Mouse (Mus musculus) mouse embryonic stem cell (cell line): ENCODE measurements around the gene Atp6v1g2.

ENCODE experiments used
- in situ Hi-C, 2 experiments: fragments of 300-500 bp; cut with MboI; formaldehyde crosslinking; loops; 1 replicate in 1 of 2; 3 replicates in 1 of 2; pipeline ENCODE4 v1.14.3; 2019 to 2020; ENCODE audit warnings: low sequenced_read_pairs in 2 of 2, low pct_unique_long_range_greater_than_20kb in 1 of 2, mixed read lengths in 1 of 2; ENCODE audit not compliant: unreplicated experiment in 1 of 2

Gene Atp6v1g2

GRCm38 (mm10) chr17:35249451-35250197 is 16.2 kb downstream of the Atp6v1g2 start:
- in situ Hi-C loops: no loop called here

GRCm38 (mm10) chr17:35250348-35251120 is 17.1 kb downstream of the Atp6v1g2 start:
- in situ Hi-C loops: no loop called here

- in situ Hi-C loops: no loop called here
Measured at GRCm38 (mm10) chr17:35251162-35251719, 17.8 kb downstream of the Atp6v1g2 start.

- in situ Hi-C loops: no loop called here
Measured at GRCm38 (mm10) chr17:35251981-35252380, 18.5 kb downstream of the Atp6v1g2 start.

GRCm38 (mm10) chr17:35252619-35253292 is 19.3 kb downstream of the Atp6v1g2 start:
- in situ Hi-C loops: no loop called here

GRCm38 (mm10) chr17:35253293-35254093 is 20.0 kb downstream of the Atp6v1g2 start:
- in situ Hi-C loops: no loop called here

- in situ Hi-C loops: no loop called here
Measured at GRCm38 (mm10) chr17:35254241-35255098, 21.0 kb downstream of the Atp6v1g2 start.

- in situ Hi-C loops: no loop called here
Measured at GRCm38 (mm10) chr17:35255301-35255700, 21.8 kb downstream of the Atp6v1g2 start.

GRCm38 (mm10) chr17:35255704-35256103 is 22.2 kb downstream of the Atp6v1g2 start:
- in situ Hi-C loops: no loop called here

- in situ Hi-C loops: no loop called here
Measured at GRCm38 (mm10) chr17:35257378-35257777, 23.9 kb downstream of the Atp6v1g2 start.

GRCm38 (mm10) chr17:35257824-35258491 is 24.5 kb downstream of the Atp6v1g2 start:
- in situ Hi-C loops: no loop called here

- in situ Hi-C loops: no loop called here
Measured at GRCm38 (mm10) chr17:35258492-35259478, 25.3 kb downstream of the Atp6v1g2 start.

GRCm38 (mm10) chr17:35259621-35260020 is 26.2 kb downstream of the Atp6v1g2 start:
- in situ Hi-C loops: loop anchor here in 1 of 2 experiments (5.0 kb wide), 1 partner anchor 43 kb away; no protein-coding TSS in a partner anchor

- in situ Hi-C loops: loop anchor here in 1 of 2 experiments (5.0 kb wide), 1 partner anchor 41 kb away; no protein-coding TSS in a partner anchor
Measured at GRCm38 (mm10) chr17:35261651-35262050, 28.2 kb downstream of the Atp6v1g2 start.

GRCm38 (mm10) chr17:35262664-35263522 is 29.4 kb downstream of the Atp6v1g2 start, which contains the start of gene H2-D1:
H2-D1 (plus strand) TSS chr17:35262730.
- in situ Hi-C loops: loop anchor here in 1 of 2 experiments (5.0 kb wide), 1 partner anchor 39 kb away; no protein-coding TSS in a partner anchor
